Mouse (Mus musculus): ENCODE measurements around the gene Gm45213. TPM values are rescaled to one million over a fixed set of nuclear protein-coding genes. Genes with fewer than 3 reads are reported as not detected.

The Gm45213 gene
- total RNA-seq, 1 experiment = not detected

GRCm38 (mm10) chr7:66038730-66039129 is 4.7 kb upstream of the Gm45213 start:
- in situ Hi-C loops (cut with MboI; ENCODE audit: low sequenced_read_pairs in 2 of 2, unreplicated experiment in 2 of 2) = no loop called here
- no peak overlapping the region for H3K27ac ChIP-seq (ENCODE audit: insufficient read depth, low read depth, low read length, poor library complexity, severe bottlenecking)
- peaks cover 10% of the 10 kb centered on the region; the same call in 1 of the 2 replicates for H3K36me3 ChIP-seq (ENCODE audit: control insufficient read depth, insufficient read depth, low read length, poor library complexity, severe bottlenecking)
- no peak for DNase-seq (ENCODE audit: low read depth, low spot score)
- TF ChIP-seq MAFK (IDR thresholded peaks at IDR 0.05; ENCODE audit: insufficient read depth, low read depth, low read length) (no peak), CHD2 (IDR thresholded peaks at IDR 0.05; ENCODE audit: low read depth, low read length) (no peak), HCFC1 (IDR thresholded peaks at IDR 0.05; ENCODE audit: borderline replicate concordance, insufficient read depth, low read length) (no peak), ZNF384 (IDR thresholded peaks at IDR 0.05; ENCODE audit: low read depth, low read length) (no peak), ZC3H11A (IDR thresholded peaks at IDR 0.05; ENCODE audit: borderline replicate concordance, low read depth, low read length) (no peak)
- no peak overlapping the region for H3K4me3 ChIP-seq (ENCODE audit: insufficient read depth in 1 of 2, low read depth in 1 of 2, low read length in 2 of 2, poor library complexity in 1 of 2, severe bottlenecking in 1 of 2)
- no peak overlapping the region for H3K9ac ChIP-seq (ENCODE audit: insufficient read depth, low read depth, low read length, poor library complexity, severe bottlenecking)
- no peaks in the 10 kb centered on the region for H3K4me1 ChIP-seq (ENCODE audit: control insufficient read depth in 2 of 2, insufficient read depth in 2 of 2, low read length in 2 of 2, poor library complexity in 1 of 2)
- H3K9me3 ChIP-seq (ENCODE audit: control insufficient read depth, insufficient read depth, low read depth, low read length) = no peaks in the 10 kb centered on the region

GRCm38 (mm10) chr7:66040026-66040814 is 3.2 kb upstream of the Gm45213 start:
- Histone ChIP-seq H3K27ac (ENCODE audit: insufficient read depth, low read depth, low read length, poor library complexity, severe bottlenecking) (no peak overlapping the region), H3K4me1 (ENCODE audit: control insufficient read depth in 2 of 2, insufficient read depth in 2 of 2, low read length in 2 of 2, poor library complexity in 1 of 2) (no peaks in the 10 kb centered on the region), H3K9ac (ENCODE audit: insufficient read depth, low read depth, low read length, poor library complexity, severe bottlenecking) (no peak overlapping the region), H3K36me3 (ENCODE audit: control insufficient read depth, insufficient read depth, low read length, poor library complexity, severe bottlenecking) (peaks cover 7% of the 10 kb centered on the region; the same call in 1 of the 2 replicates), H3K4me3 (ENCODE audit: insufficient read depth in 1 of 2, low read depth in 1 of 2, low read length in 2 of 2, poor library complexity in 1 of 2, severe bottlenecking in 1 of 2) (no peak overlapping the region), H3K9me3 (ENCODE audit: control insufficient read depth, insufficient read depth, low read depth, low read length) (no peaks in the 10 kb centered on the region)
- TF ChIP-seq ZC3H11A (IDR thresholded peaks at IDR 0.05; ENCODE audit: borderline replicate concordance, low read depth, low read length) (no peak), ZNF384 (IDR thresholded peaks at IDR 0.05; ENCODE audit: low read depth, low read length) (no peak), HCFC1 (IDR thresholded peaks at IDR 0.05; ENCODE audit: borderline replicate concordance, insufficient read depth, low read length) (no peak), CHD2 (IDR thresholded peaks at IDR 0.05; ENCODE audit: low read depth, low read length) (no peak), MAFK (IDR thresholded peaks at IDR 0.05; ENCODE audit: insufficient read depth, low read depth, low read length) (no peak)
- no peak for DNase-seq (ENCODE audit: low read depth, low spot score)
- in situ Hi-C loops (cut with MboI; ENCODE audit: low sequenced_read_pairs in 2 of 2, unreplicated experiment in 2 of 2) = no loop called here

- in situ Hi-C loops (cut with MboI; ENCODE audit: low sequenced_read_pairs in 2 of 2, unreplicated experiment in 2 of 2) = no loop called here
- no peak overlapping the region for H3K27ac ChIP-seq (ENCODE audit: insufficient read depth, low read depth, low read length, poor library complexity, severe bottlenecking)
- TF ChIP-seq MAFK (IDR thresholded peaks at IDR 0.05; ENCODE audit: insufficient read depth, low read depth, low read length) (no peak), ZNF384 (IDR thresholded peaks at IDR 0.05; ENCODE audit: low read depth, low read length) (no peak), HCFC1 (IDR thresholded peaks at IDR 0.05; ENCODE audit: borderline replicate concordance, insufficient read depth, low read length) (no peak), ZC3H11A (IDR thresholded peaks at IDR 0.05; ENCODE audit: borderline replicate concordance, low read depth, low read length) (no peak), CHD2 (IDR thresholded peaks at IDR 0.05; ENCODE audit: low read depth, low read length) (no peak)
- no peak overlapping the region for H3K4me3 ChIP-seq (ENCODE audit: insufficient read depth in 1 of 2, low read depth in 1 of 2, low read length in 2 of 2, poor library complexity in 1 of 2, severe bottlenecking in 1 of 2)
- no peak for DNase-seq (ENCODE audit: low read depth, low spot score)
- no peaks in the 10 kb centered on the region for H3K9me3 ChIP-seq (ENCODE audit: control insufficient read depth, insufficient read depth, low read depth, low read length)
- peaks cover 5% of the 10 kb centered on the region; the same call in 1 of the 2 replicates for H3K36me3 ChIP-seq (ENCODE audit: control insufficient read depth, insufficient read depth, low read length, poor library complexity, severe bottlenecking)
- no peaks in the 10 kb centered on the region for H3K4me1 ChIP-seq (ENCODE audit: control insufficient read depth in 2 of 2, insufficient read depth in 2 of 2, low read length in 2 of 2, poor library complexity in 1 of 2)
- H3K9ac ChIP-seq (ENCODE audit: insufficient read depth, low read depth, low read length, poor library complexity, severe bottlenecking) = no peak overlapping the region
Observed at GRCm38 (mm10) chr7:66044617-66045016, 1.2 kb downstream of the Gm45213 start.

- DNase-seq (ENCODE audit: low read depth, low spot score) = no peak
- Histone ChIP-seq H3K9me3 (ENCODE audit: control insufficient read depth, insufficient read depth, low read depth, low read length) (no peaks in the 10 kb centered on the region), H3K36me3 (ENCODE audit: control insufficient read depth, insufficient read depth, low read length, poor library complexity, severe bottlenecking) (no peaks in the 10 kb centered on the region; the same call in 1 of the 2 replicates), H3K27ac (ENCODE audit: insufficient read depth, low read depth, low read length, poor library complexity, severe bottlenecking) (no peak overlapping the region), H3K4me1 (ENCODE audit: control insufficient read depth in 2 of 2, insufficient read depth in 2 of 2, low read length in 2 of 2, poor library complexity in 1 of 2) (no peaks in the 10 kb centered on the region), H3K4me3 (ENCODE audit: insufficient read depth in 1 of 2, low read depth in 1 of 2, low read length in 2 of 2, poor library complexity in 1 of 2, severe bottlenecking in 1 of 2) (no peak overlapping the region), H3K9ac (ENCODE audit: insufficient read depth, low read depth, low read length, poor library complexity, severe bottlenecking) (no peak overlapping the region)
- no peak for TF ChIP-seq HCFC1 (IDR thresholded peaks at IDR 0.05; ENCODE audit: borderline replicate concordance, insufficient read depth, low read length)
- no peak for TF ChIP-seq MAFK (IDR thresholded peaks at IDR 0.05; ENCODE audit: insufficient read depth, low read depth, low read length)
- no peak for TF ChIP-seq ZNF384 (IDR thresholded peaks at IDR 0.05; ENCODE audit: low read depth, low read length)
- TF ChIP-seq CHD2 (IDR thresholded peaks at IDR 0.05; ENCODE audit: low read depth, low read length) = no peak
- TF ChIP-seq ZC3H11A (IDR thresholded peaks at IDR 0.05; ENCODE audit: borderline replicate concordance, low read depth, low read length) = no peak
- in situ Hi-C loops (cut with MboI; ENCODE audit: low sequenced_read_pairs in 2 of 2, unreplicated experiment in 2 of 2) = no loop called here
Observed at GRCm38 (mm10) chr7:66046921-66047918, 3.8 kb downstream of the Gm45213 start.

Data from ES-E14 (cell line).